In genomic region chr10:39527113-39527512, GRCm38 (mm10) we compare ENCODE assay signal across 32 mouse cellular contexts.
A peak's percentile ranks its signal among the peaks of the same experiment; 100 is the strongest.
DNase-seq lines count a peak whose midpoint lies in the region; ATAC-seq lines count a peak whose summit lies in the region.
"Had no signal": no experiment of that assay in that cellular context is flagged by ENCODE, and none has a peak within 500 bp of the region (broad histone marks: within the 10 kb centered on the region; RNA-seq: fewer than 3 reads in every experiment).

No protein-coding gene starts in this region.

- ATAC-seq in hindbrain, embryonic 12.5 days (ENCODE audit: low FRiP score) = no peak
- no peak for ATAC-seq in hindbrain, embryonic 16.5 days
- peak; percentile 25; the same call in 1 of the 2 replicates for ATAC-seq in lung, embryonic 15.5 days (ENCODE audit: borderline replicate concordance, extremely low read depth, low FRiP score, low TSS enrichment)
- no peak for ATAC-seq in embryonic facial prominence, embryonic 14.5 days (ENCODE audit: low read depth)
- ATAC-seq in heart, embryonic 11.5 days (replicated peaks; ENCODE audit: insufficient number of reproducible peaks, low FRiP score, low TSS enrichment) = no peak
- ATAC-seq: forebrain, embryonic 14.5 days; midbrain, embryonic 13.5 days; Patski had no signal

- H3K9ac ChIP-seq in hindbrain, embryonic 12.5 days = no peak overlapping the region
- no peak overlapping the region for H3K9ac ChIP-seq in hindbrain, embryonic 16.5 days (ENCODE audit: low read depth, low read length)
- no peak overlapping the region for H3K9ac ChIP-seq in lung, embryonic 15.5 days
- H3K9ac ChIP-seq in embryonic facial prominence, embryonic 14.5 days (ENCODE audit: low read depth, low read length) = no peak overlapping the region
- H3K9ac ChIP-seq in heart, embryonic 11.5 days (ENCODE audit: low read depth, low read length) = no peak overlapping the region
- H3K9ac ChIP-seq: embryonic facial prominence, embryonic 15.5 days; kidney, embryonic 15.5 days; limb, embryonic 12.5 days; liver, embryonic 15.5 days; lung, embryonic 14.5 days had no signal

- no peak for DNase-seq in lung, postnatal 4 days
- peak; percentile 54 for DNase-seq in R1 (ENCODE audit: low read depth, low spot score)
- peak; percentile 47 for DNase-seq in embryonic facial prominence, embryonic 14.5 days (ENCODE audit: low spot score)
- DNase-seq in retina, embryonic 14.5 days (ENCODE audit: low spot score) = no peak
- DNase-seq: adrenal gland, postnatal 25 days; cerebellum, adult 11-12 months; cerebellum, adult 9-11 months; embryo, embryonic 11 days; gastrocnemius, adult 2 months; gastrocnemius, postnatal 36 days; heart, adult 2 months; heart, postnatal 14 days; kidney, adult 18-20 months; kidney, postnatal 25 days; lung, embryonic 14.5 days; retina, postnatal 1 day; right cerebral cortex, postnatal 14 days; thymus, adult 2 months; thymus, postnatal 4 days had no signal

- no peaks in the 10 kb centered on the region for H3K27me3 ChIP-seq in hindbrain, embryonic 12.5 days
- H3K27me3 ChIP-seq in hindbrain, embryonic 16.5 days (replicated peaks; ENCODE audit: control insufficient read depth, insufficient read depth, low read length) = no peaks in the 10 kb centered on the region
- H3K27me3 ChIP-seq in lung, embryonic 15.5 days = no peaks in the 10 kb centered on the region
- no peaks in the 10 kb centered on the region for H3K27me3 ChIP-seq in embryonic facial prominence, embryonic 14.5 days (replicated peaks; ENCODE audit: control insufficient read depth, insufficient read depth, low read length)
- H3K27me3 ChIP-seq in heart, embryonic 11.5 days (ENCODE audit: control insufficient read depth, insufficient read depth, low read length) = no peaks in the 10 kb centered on the region
- H3K27me3 ChIP-seq: embryonic facial prominence, embryonic 15.5 days; kidney, embryonic 15.5 days; limb, embryonic 12.5 days; liver, embryonic 15.5 days; midbrain, embryonic 13.5 days; Patski had no signal

- no peak overlapping the region for H3K4me2 ChIP-seq in hindbrain, embryonic 12.5 days (replicated peaks)
- H3K4me2 ChIP-seq in hindbrain, embryonic 16.5 days (ENCODE audit: low read length) = no peak overlapping the region
- no peak overlapping the region for H3K4me2 ChIP-seq in lung, embryonic 15.5 days
- H3K4me2 ChIP-seq in embryonic facial prominence, embryonic 14.5 days (ENCODE audit: low read depth, low read length) = no peak overlapping the region
- H3K4me2 ChIP-seq in heart, embryonic 11.5 days = no peak overlapping the region
- H3K4me2 ChIP-seq: embryonic facial prominence, embryonic 15.5 days; kidney, embryonic 15.5 days; limb, embryonic 12.5 days; liver, embryonic 15.5 days; lung, embryonic 14.5 days; midbrain, embryonic 13.5 days had no signal

- H3K4me3 ChIP-seq in hindbrain, embryonic 12.5 days = no peak overlapping the region
- H3K4me3 ChIP-seq in hindbrain, embryonic 16.5 days (ENCODE audit: low read length) = no peak overlapping the region
- H3K4me3 ChIP-seq in lung, embryonic 15.5 days = no peak overlapping the region
- H3K4me3 ChIP-seq in embryonic facial prominence, embryonic 14.5 days (ENCODE audit: low read depth, low read length) = no peak overlapping the region
- H3K4me3 ChIP-seq in heart, embryonic 11.5 days (ENCODE audit: low read depth, low read length) = no peak overlapping the region
- H3K4me3 ChIP-seq: embryonic facial prominence, embryonic 15.5 days; gastrocnemius, adult 2 months; heart, adult 2 months; kidney, embryonic 15.5 days; layer of hippocampus, adult 2 months; left cerebral cortex, adult 2 months; limb, embryonic 12.5 days; liver, embryonic 15.5 days; midbrain, embryonic 13.5 days had no signal

- peaks cover 28% of the 10 kb centered on the region for H3K36me3 ChIP-seq in hindbrain, embryonic 12.5 days
- no peaks in the 10 kb centered on the region for H3K36me3 ChIP-seq in hindbrain, embryonic 16.5 days (ENCODE audit: control insufficient read depth, insufficient read depth, low read length)
- no peaks in the 10 kb centered on the region for H3K36me3 ChIP-seq in lung, embryonic 15.5 days
- H3K36me3 ChIP-seq in embryonic facial prominence, embryonic 14.5 days (ENCODE audit: control insufficient read depth, insufficient read depth, low read length) = peaks cover 26% of the 10 kb centered on the region; the same call in 1 of the 2 replicates
- peaks cover 3% of the 10 kb centered on the region; the same call in 1 of the 2 replicates for H3K36me3 ChIP-seq in heart, embryonic 11.5 days (ENCODE audit: control insufficient read depth, insufficient read depth, low read length)

- no peaks in the 10 kb centered on the region for H3K9me3 ChIP-seq in hindbrain, embryonic 12.5 days (replicated peaks)
- H3K9me3 ChIP-seq in hindbrain, embryonic 16.5 days (ENCODE audit: control insufficient read depth, low read length) = no peaks in the 10 kb centered on the region
- no peaks in the 10 kb centered on the region for H3K9me3 ChIP-seq in lung, embryonic 15.5 days
- no peaks in the 10 kb centered on the region for H3K9me3 ChIP-seq in embryonic facial prominence, embryonic 14.5 days (ENCODE audit: control insufficient read depth, low read length)
- no peaks in the 10 kb centered on the region for H3K9me3 ChIP-seq in heart, embryonic 11.5 days (replicated peaks; ENCODE audit: control insufficient read depth, low read length)
- H3K9me3 ChIP-seq: embryonic facial prominence, embryonic 15.5 days; kidney, embryonic 15.5 days; limb, embryonic 12.5 days; liver, embryonic 15.5 days; midbrain, embryonic 13.5 days had no signal

- 21% methylated on average over 5 of the region's 5 CpGs for WGBS in hindbrain, embryonic 12.5 days
- 30% methylated on average over 4 of the region's 5 CpGs for WGBS in hindbrain, embryonic 16.5 days
- 46% methylated on average over 3 of the region's 5 CpGs for WGBS in lung, embryonic 15.5 days
- WGBS in embryonic facial prominence, embryonic 14.5 days = 27% methylated on average over 3 of the region's 5 CpGs
- WGBS in heart, embryonic 11.5 days (ENCODE audit: insufficient replicate concordance) = 10% methylated on average over 4 of the region's 5 CpGs

- 0 out of 2 replicates have a peak overlapping the region, but pooled peaks have one; percentile 52 for H3K27ac ChIP-seq in hindbrain, embryonic 12.5 days
- no peak overlapping the region for H3K27ac ChIP-seq in hindbrain, embryonic 16.5 days (ENCODE audit: low read depth, low read length)
- H3K27ac ChIP-seq in lung, embryonic 15.5 days = no peak overlapping the region
- no peak overlapping the region for H3K27ac ChIP-seq in embryonic facial prominence, embryonic 14.5 days (replicated peaks; ENCODE audit: low read depth, low read length)
- no peak overlapping the region for H3K27ac ChIP-seq in heart, embryonic 11.5 days (ENCODE audit: low read depth, low read length)
- H3K27ac ChIP-seq: embryonic facial prominence, embryonic 15.5 days; gastrocnemius, adult 2 months; heart, adult 2 months; layer of hippocampus, adult 2 months; left cerebral cortex, adult 2 months; limb, embryonic 12.5 days; liver, embryonic 15.5 days had no signal

- H3K4me1 ChIP-seq in hindbrain, embryonic 12.5 days = peaks cover 46% of the 10 kb centered on the region
- H3K4me1 ChIP-seq in hindbrain, embryonic 16.5 days (ENCODE audit: control insufficient read depth, insufficient read depth, low read depth, low read length) = peaks cover 6% of the 10 kb centered on the region
- H3K4me1 ChIP-seq in lung, embryonic 15.5 days = peaks cover 32% of the 10 kb centered on the region
- H3K4me1 ChIP-seq in embryonic facial prominence, embryonic 14.5 days (ENCODE audit: control insufficient read depth, insufficient read depth, low read length) = peaks cover 43% of the 10 kb centered on the region
- H3K4me1 ChIP-seq in heart, embryonic 11.5 days (ENCODE audit: control insufficient read depth, insufficient read depth, low read length) = peaks cover 17% of the 10 kb centered on the region
- H3K4me1 ChIP-seq: liver, embryonic 15.5 days had no signal

Comparison
In these comparisons a context has a peak if more than half of its experiments do, and no peak if none do; other contexts are left out.
1. DNase-seq: peak in R1 (single experiment) and embryonic facial prominence, embryonic 14.5 days (single experiment); none in lung, postnatal 4 days (0 of 2) and retina, embryonic 14.5 days (single experiment).